Mouse (Mus musculus) intestine, postnatal 0 days (tissue): ENCODE results near the gene Smurf2. TPM values are rescaled to one million over a fixed set of nuclear protein-coding genes. Genes with fewer than 3 reads are reported as not detected.

Source experiments
- ATAC-seq: fragments of 200-750 bp; cut with Nextera tagmentation; 2 replicates; pipeline ENCODE4 v1.8.0; 2017; ENCODE audit warnings: mild to moderate bottlenecking, moderate TSS enrichment, moderate library complexity
- H3K27ac ChIP-seq: fragments of 300-500 bp; sonication (generic); 2 replicates; pipeline ENCODE4 v1.5.1; 2014; ENCODE audit warnings: mild to moderate bottlenecking, low read depth, low read length, moderate library complexity
- H3K27me3 ChIP-seq: fragments of 300-500 bp; sonication (generic); replicated peaks from 2 replicates; pipeline ENCODE4 v1.6.1; 2014; ENCODE audit warnings: low read length, mixed read lengths; ENCODE audit not compliant: control insufficient read depth, insufficient read depth
- H3K36me3 ChIP-seq: fragments of 300-500 bp; sonication (generic); 2 replicates; pipeline ENCODE4 v1.6.1; 2014; ENCODE audit warnings: mild to moderate bottlenecking, moderate library complexity; ENCODE audit not compliant: control insufficient read depth, insufficient read depth
- H3K4me1 ChIP-seq: fragments of 300-500 bp; sonication (generic); replicated peaks from 2 replicates; pipeline ENCODE4 v1.6.1; 2014; ENCODE audit warnings: antibody characterized with exemption, low read length, mixed read lengths; ENCODE audit not compliant: control insufficient read depth, insufficient read depth
- H3K4me2 ChIP-seq: fragments of 300-500 bp; sonication (generic); replicated peaks from 2 replicates; pipeline ENCODE4 v1.6.1; 2014; ENCODE audit warnings: low read depth, mild to moderate bottlenecking, moderate library complexity
- H3K4me3 ChIP-seq: fragments of 300-500 bp; sonication (generic); 2 replicates; pipeline ENCODE4 v1.5.1; 2014; ENCODE audit warnings: low read depth, low read length
- H3K9ac ChIP-seq: fragments of 300-500 bp; sonication (generic); 2 replicates; pipeline ENCODE4 v1.6.1; 2014; ENCODE audit warnings: mild to moderate bottlenecking, low read depth, low read length
- H3K9me3 ChIP-seq: fragments of 300-500 bp; sonication (generic); 2 replicates; pipeline ENCODE4 v1.6.1; 2016; ENCODE audit warnings: mixed run types; ENCODE audit not compliant: control insufficient read depth
- CTCF ChIP-seq: sonication (generic); IDR thresholded peaks from 2 replicates; pipeline ENCODE4 v1.5.1; 2016; ENCODE audit warnings: low read depth, mild to moderate bottlenecking, control low read depth, antibody characterized with exemption, moderate library complexity
- WGBS: fragments of 180-500 bp; shearing (Covaris S2); extraction: QIAGEN DNeasy Blood & Tissue Kit; methylation state at CpG from one replicate; pipeline ENCODE4 v1.1.7; 2014; 5-methylcytosine and 5-hydroxymethylcytosine counted together
- microRNA-seq: library from miRNA; unstranded; fragments of <30 nt; microRNA quantifications from one replicate; pipeline ENCODE4, GENCODE M21; 2016
- polyA plus RNA-seq: library from polyadenylated mRNA; unstranded; fragments of >200 nt; fragmentation: Nextera tagmentation; extraction: Ambion mirVana; gene quantifications from 2 replicates; pipeline ENCODE4 v1.2.1, GENCODE M21; 2015

Gene Smurf2
- polyA plus RNA-seq, 1 experiment from 2014 or later, result 8.0 TPM

- Histone ChIP-seq H3K9ac (peak overlapping the region; percentile 73), H3K4me3 (peak overlapping the region; percentile 55), H3K27ac (peak overlapping the region; percentile 90), H3K4me1 (no peaks in the 10 kb centered on the region), H3K4me2 (peak overlapping the region; percentile 77), H3K36me3 (peaks cover 48% of the 10 kb centered on the region), H3K9me3 (no peaks in the 10 kb centered on the region), H3K27me3 (no peaks in the 10 kb centered on the region)
- peak; percentile 48; the same call in 1 of the 2 replicates for ATAC-seq
- TF ChIP-seq CTCF, result no peak
- under 1% methylated on average over 39 of the region's 39 CpGs for WGBS
Measured at GRCm38 (mm10) chr11:106778589-106779387, 141.7 kb downstream of the Smurf2 start.

GRCm38 (mm10) chr11:106778132-106778531 lies 142.4 kb downstream of the Smurf2 start:
- H3K4me3 ChIP-seq, result peak overlapping the region; percentile 55
- no peaks in the 10 kb centered on the region for H3K9me3 ChIP-seq
- peak overlapping the region; percentile 77 for H3K4me2 ChIP-seq
- WGBS, result 70% methylated on average over 7 of the region's 7 CpGs
- ATAC-seq, result no peak
- H3K9ac ChIP-seq, result no peak overlapping the region
- no peaks in the 10 kb centered on the region for H3K4me1 ChIP-seq
- H3K27ac ChIP-seq, result no peak overlapping the region
- peaks cover 48% of the 10 kb centered on the region for H3K36me3 ChIP-seq
- H3K27me3 ChIP-seq, result no peaks in the 10 kb centered on the region
- TF ChIP-seq CTCF, result no peak

- WGBS, result 31% methylated on average over 3 of the region's 3 CpGs
- Histone ChIP-seq H3K4me2 (peak overlapping the region; percentile 77), H3K4me1 (no peaks in the 10 kb centered on the region), H3K27me3 (no peaks in the 10 kb centered on the region), H3K4me3 (0 out of 2 replicates have a peak overlapping the region, but pooled peaks have one; percentile 55), H3K27ac (peak overlapping the region; percentile 46; the same call in 1 of the 2 replicates), H3K36me3 (peaks cover 48% of the 10 kb centered on the region), H3K9me3 (no peaks in the 10 kb centered on the region), H3K9ac (no peak overlapping the region)
- peak; percentile 66 for ATAC-seq
- TF ChIP-seq CTCF, result no peak
Measured at GRCm38 (mm10) chr11:106777395-106777794, 143.1 kb downstream of the Smurf2 start.

- H3K27ac ChIP-seq, result peak overlapping the region; percentile 46; the same call in 1 of the 2 replicates
- TF ChIP-seq CTCF, result no peak
- peak overlapping the region; percentile 77; the same call in 1 of the 2 replicates for H3K4me2 ChIP-seq
- WGBS, result 46% methylated on average over 4 of the region's 4 CpGs
- no peaks in the 10 kb centered on the region for H3K4me1 ChIP-seq
- H3K9me3 ChIP-seq, result no peaks in the 10 kb centered on the region
- no peak overlapping the region for H3K9ac ChIP-seq
- peaks cover 49% of the 10 kb centered on the region for H3K36me3 ChIP-seq
- no peaks in the 10 kb centered on the region for H3K27me3 ChIP-seq
- H3K4me3 ChIP-seq, result 0 out of 2 replicates have a peak overlapping the region, but pooled peaks have one; percentile 55
- peak; percentile 56 for ATAC-seq
Measured at GRCm38 (mm10) chr11:106776960-106777359, 143.6 kb downstream of the Smurf2 start.

- H3K27ac ChIP-seq, result no peak overlapping the region
- H3K4me3 ChIP-seq, result no peak overlapping the region
- no peak overlapping the region for H3K9ac ChIP-seq
- no peak for ATAC-seq
- H3K4me2 ChIP-seq, result no peak overlapping the region
- H3K27me3 ChIP-seq, result no peaks in the 10 kb centered on the region
- no peak for TF ChIP-seq CTCF
- H3K36me3 ChIP-seq, result peaks cover 75% of the 10 kb centered on the region
- no peaks in the 10 kb centered on the region for H3K9me3 ChIP-seq
- no peaks in the 10 kb centered on the region for H3K4me1 ChIP-seq
- 93% methylated on average over 9 of the region's 9 CpGs for WGBS
Measured at GRCm38 (mm10) chr11:106773061-106773460, 147.5 kb downstream of the Smurf2 start.

GRCm38 (mm10) chr11:106770195-106770974 lies 150.1 kb downstream of the Smurf2 start:
- peaks cover 87% of the 10 kb centered on the region for H3K36me3 ChIP-seq
- no peak overlapping the region for H3K4me2 ChIP-seq
- no peak for ATAC-seq
- no peak overlapping the region for H3K9ac ChIP-seq
- H3K27me3 ChIP-seq, result no peaks in the 10 kb centered on the region
- 83% methylated on average over 9 of the region's 9 CpGs for WGBS
- H3K27ac ChIP-seq, result no peak overlapping the region
- H3K9me3 ChIP-seq, result no peaks in the 10 kb centered on the region
- peak; percentile 72 for TF ChIP-seq CTCF
- H3K4me1 ChIP-seq, result no peaks in the 10 kb centered on the region
- H3K4me3 ChIP-seq, result no peak overlapping the region

Small RNAs within 50 kb of the gene (microRNA-seq; reads per million reads assigned to microRNA genes)
- not detected for gene Gm25994
- gene Gm27322, result not detected
- gene Mir3064, result 3.0 reads per million, percentile 4 among the genes with 10 or more reads in this experiment

Other genes with a start within 250 kb of the Smurf2 start
- gene Pecam1, start 170.1 kb downstream of the Smurf2 start, polyA plus RNA-seq, result 25.9 and 26.1 TPM in 2 replicates
- 1.3 and 1.9 TPM in 2 replicates for gene Milr1, start 169.5 kb downstream of the Smurf2 start, polyA plus RNA-seq
- gene Polg2, start 141.2 kb downstream of the Smurf2 start, polyA plus RNA-seq, result 12.9 and 13.3 TPM in 2 replicates
- 163 and 183 TPM in 2 replicates for gene Ddx5, start 131.5 kb downstream of the Smurf2 start, polyA plus RNA-seq
- 5.3 and 5.5 TPM in 2 replicates for gene Cep95, start 131.5 kb downstream of the Smurf2 start, polyA plus RNA-seq
- gene Kpna2, start 78.8 kb upstream of the Smurf2 start, polyA plus RNA-seq, result 80.6 and 100 TPM in 2 replicates
- 9.6 and 9.9 TPM in 2 replicates for gene 1810010H24Rik, start 105.0 kb upstream of the Smurf2 start, polyA plus RNA-seq
- 14.4 and 17.8 TPM in 2 replicates for gene Bptf, start 211.4 kb upstream of the Smurf2 start, polyA plus RNA-seq